Mouse (Mus musculus): ENCODE measurements around the gene Insr.
A peak's percentile ranks its signal among the peaks of the same experiment; 100 is the strongest.
"Not testable (repeated sequence)": the region's sequence is repeated elsewhere in the genome, so short reads cannot be mapped to it uniquely, and the experiment has no call there.

Insr gene

GRCm38 (mm10) chr8:3232601-3233000 lies 46.8 kb downstream of the Insr start:
- no peak for DNase-seq (ENCODE audit: low spot score in 2 of 2)

DNA sequence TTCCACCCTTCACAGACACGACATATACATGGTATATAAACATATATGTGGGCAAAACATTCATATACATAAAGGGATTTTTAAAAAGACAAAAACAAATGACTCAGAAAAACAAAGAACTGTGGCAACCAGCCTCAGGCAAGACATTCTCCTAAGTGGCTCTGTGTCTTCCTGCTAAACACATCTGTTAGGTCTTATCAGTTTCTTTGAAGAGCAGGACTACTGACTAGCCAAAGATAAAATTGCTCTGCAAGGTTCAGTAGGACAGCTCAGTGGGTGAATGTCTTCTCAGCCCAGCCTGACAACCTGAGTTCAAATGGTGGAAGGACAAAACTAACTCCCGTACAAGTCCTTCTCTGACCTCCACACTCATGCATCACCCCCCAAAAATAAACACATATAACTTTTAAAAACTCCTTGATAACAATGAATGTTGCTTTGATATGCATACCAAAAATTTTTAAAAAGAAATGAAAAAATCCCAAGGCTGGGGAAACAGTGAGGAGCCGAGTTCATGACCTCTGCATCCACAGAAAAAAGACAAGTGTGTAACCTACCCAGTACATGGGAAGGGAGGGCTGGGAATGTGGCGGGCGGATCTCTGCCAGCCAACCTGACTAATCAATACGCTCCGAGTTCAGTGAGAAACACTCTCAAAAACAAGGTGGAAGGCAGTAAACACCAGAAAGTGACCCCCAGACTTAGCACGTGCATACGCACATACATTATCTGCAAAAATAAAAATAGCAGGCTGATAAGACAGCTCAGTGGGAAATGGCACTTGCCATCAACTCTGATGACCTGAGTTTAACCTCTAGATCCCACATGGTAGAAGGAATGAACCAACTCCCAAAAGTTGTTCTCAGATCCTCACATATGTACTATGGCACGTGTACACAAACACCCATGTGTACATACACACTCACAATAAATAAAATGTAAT lies 49.0 kb downstream of the Insr start:
- no peak for DNase-seq (ENCODE audit: low spot score in 2 of 2)

- DNase-seq (ENCODE audit: low spot score in 2 of 2): no peak
These were observed 52.0 kb downstream of the Insr start for GRCm38 (mm10) chr8:3227423-3227822.

DNA sequence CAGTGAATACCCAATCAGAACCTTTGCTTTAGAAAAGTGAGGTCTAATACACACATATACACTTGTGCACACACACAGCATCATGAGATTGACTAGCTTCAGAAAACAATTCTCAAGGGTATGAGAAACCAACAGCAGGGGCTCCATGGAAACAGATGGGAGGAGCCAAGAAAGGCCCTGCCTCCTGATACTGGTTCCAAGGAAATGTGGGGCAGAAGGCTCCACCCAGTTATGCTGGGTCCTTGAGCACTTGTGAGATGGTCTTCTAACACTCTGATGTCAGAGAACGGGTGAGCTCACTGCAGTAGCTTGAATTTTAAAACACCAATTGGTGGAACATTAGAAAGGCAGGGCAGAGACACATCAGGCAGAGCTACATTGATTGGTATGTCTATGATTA lies 53.7 kb downstream of the Insr start:
- DNase-seq (ENCODE audit: low spot score in 2 of 2): no peak

DNA sequence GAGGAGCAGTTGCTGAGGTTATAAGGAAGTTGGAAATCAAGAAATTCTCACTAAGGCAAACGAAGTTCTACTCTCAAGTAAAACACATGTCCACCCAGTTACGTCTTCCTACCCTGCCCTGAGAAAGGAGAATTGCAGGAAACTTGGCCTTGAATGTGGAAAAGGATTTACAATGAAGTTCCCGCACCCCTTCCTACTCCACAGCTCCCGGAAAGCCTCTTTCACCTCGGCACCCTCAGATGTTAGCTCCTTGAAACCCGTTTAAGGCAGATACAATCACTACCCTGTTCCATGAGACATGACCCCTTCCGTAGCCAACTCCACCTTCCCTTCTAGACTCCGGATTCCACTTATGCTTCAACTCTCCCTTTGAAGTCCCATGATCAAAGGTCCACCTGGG lies 54.2 kb downstream of the Insr start:
- DNase-seq (ENCODE audit: low spot score in 2 of 2): no peak

DNA sequence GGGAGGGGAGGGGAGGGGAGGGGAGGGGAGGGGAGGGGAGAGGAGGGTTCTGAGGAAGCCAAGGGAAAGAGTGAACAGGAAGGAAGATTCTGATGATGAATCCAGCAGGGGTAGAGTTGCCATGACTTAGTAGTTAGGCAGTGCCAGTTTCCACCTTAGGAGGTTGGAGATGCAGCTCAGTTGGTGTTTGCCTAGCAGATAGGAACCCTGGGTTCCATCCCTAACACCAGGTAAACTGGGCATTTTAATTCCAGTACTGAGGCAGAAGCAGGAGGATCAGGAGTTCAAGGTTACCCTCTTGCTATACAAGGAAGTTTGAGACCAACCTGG lies 56.8 kb downstream of the Insr start:
- no peak for DNase-seq (ENCODE audit: low spot score in 2 of 2)

DNA sequence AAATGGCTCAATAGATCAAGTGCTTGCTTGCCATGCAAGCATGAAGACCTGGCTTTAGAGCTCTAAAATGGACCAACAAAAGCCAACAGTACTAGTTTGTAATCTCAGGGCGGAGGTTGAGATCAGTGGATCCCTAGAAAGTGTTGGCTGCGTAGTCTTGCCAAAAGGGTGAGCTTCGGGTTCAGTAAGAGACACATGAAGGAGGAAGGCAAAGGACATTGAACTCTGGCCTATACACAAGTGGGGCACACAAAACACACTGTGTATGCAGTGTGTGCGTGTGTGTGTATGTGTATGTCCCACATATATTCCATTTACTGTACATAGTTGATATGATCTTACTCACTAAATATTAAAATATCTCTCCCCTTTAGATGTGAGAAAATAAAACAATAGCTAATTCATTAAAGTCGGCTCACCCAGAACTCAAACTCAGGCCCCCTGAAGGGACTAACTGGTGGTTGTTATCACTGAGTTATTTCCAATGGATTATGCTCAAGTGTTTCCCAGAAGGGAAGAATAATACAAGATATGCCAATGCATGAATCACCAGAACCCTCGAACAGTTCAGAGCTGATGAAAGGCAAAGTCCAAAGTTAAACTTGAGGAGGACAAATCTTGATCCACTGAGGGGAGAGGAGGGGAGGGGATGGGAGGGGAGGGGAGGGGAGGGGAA lies 57.3 kb downstream of the Insr start:
- DNase-seq (ENCODE audit: low spot score in 2 of 2): no peak

DNA sequence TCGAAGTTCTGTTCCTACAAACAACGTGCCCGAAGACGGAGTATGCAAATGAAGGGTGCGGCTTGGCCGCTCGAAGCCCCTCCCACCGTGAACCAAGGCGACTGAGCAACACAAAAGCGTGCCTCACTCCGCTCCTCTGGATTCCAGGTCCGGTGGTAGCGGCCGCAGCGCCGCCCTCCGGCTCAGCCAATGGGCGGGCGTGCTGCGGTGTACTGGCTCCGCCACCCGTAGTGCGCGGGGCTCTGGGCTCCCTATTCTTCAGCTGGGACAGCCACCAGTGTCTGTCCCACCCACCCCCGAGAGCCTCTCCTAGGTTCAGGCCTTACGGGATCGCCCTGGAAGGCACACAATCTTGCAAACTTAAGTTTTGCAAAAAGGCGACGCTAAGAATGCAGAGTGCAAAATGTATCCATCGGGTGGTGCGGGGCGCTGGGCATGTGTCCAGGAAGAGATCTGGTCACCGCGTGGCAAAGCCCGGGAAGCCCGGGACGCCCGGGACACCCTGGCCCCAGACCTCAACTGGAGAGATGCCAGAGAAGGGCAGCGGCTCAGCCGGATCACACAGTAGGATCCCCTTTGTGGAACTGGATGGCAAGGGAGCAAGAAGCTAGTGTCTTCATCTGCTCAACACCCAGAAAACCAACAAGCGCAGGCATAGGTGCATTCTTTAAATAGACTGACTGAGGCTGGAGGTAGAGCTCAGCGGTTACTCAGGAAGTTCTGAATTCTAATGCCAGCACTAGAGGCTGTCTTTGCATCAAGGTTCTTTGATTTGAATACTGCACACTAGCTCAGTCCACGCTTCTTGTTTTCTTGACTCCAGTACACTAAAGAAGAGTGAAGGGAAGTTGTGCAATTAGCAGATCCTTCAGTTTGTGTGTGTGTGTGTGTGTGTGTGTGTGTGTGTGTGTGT lies 58.1 kb downstream of the Insr start:
- DNase-seq (ENCODE audit: low spot score in 2 of 2): peak; percentile 85 to 87

DNA sequence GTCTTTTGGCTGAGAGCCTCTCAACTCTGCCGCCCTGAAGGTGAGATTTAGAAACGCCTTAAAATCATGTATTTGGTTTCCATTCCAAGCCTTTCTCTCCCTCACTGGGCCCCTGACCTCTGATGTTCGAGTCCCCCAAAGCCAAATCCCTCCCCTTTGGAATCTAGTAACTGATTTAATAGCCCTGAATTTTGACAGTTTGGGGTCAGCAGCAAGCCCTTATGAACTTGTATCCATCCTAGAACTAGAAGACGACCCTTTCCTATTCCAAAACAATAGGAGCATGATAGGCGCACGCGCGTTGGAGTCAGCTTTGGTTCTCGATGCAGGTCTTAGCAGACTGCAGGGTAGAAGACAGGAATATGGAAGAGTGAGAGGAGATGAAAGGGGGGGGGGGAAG lies 58.9 kb downstream of the Insr start:
- no peak for DNase-seq (ENCODE audit: low spot score in 2 of 2)

DNA sequence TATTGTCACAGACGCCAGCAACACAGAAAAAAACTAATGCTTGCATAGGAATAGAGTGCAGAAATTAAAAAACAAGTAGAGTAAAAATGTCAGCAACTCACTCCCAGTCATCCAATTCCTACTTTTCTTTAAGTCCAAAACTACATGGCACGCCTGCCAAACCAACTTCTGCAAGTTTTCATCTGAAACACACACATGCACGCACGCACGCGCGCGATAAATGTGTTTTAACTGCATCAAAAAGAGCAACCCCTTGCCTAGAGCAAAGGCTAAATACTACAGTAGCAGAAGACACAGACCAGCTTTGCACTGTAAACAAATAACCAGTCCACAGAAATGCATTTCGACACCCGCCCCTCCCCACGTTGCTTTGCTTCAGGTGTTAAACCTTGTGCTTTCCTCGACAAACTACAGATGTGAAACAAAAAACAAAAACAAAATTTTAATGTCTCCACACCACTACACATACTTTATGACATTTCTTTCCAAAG lies 59.5 kb downstream of the Insr start:
- no peak for DNase-seq (ENCODE audit: low spot score in 2 of 2)

GRCm38 (mm10) chr8:3219266-3219665 lies 60.2 kb downstream of the Insr start:
- DNase-seq (ENCODE audit: low spot score in 2 of 2): no peak

DNA sequence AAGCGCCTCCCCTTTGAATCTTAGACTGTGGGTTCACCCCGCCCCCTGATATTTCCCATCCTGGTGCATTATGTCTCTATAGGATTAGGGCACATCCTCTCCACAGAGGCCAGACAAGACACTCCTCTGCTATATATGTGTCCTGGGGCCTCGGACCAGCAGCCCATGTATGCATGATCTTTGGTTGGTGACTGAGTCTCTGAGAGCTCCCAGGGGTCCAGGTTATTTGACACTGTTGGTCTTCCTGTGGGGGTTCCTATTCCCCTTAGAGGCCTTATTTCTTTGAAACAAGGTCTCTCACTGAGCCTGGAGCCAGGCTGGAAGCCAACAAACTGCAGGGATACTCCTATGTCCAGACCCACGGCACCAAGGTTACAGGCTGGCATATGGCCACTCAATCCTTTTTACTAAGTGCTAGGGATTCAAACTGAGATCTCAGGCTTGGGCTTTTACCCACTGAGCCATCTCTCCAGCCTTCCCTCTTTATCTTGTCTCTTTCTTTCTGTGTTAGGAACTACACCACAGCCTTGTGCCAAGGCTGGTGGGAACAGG lies 62.8 kb downstream of the Insr start:
- DNase-seq (ENCODE audit: low spot score in 2 of 2): no peak

DNA sequence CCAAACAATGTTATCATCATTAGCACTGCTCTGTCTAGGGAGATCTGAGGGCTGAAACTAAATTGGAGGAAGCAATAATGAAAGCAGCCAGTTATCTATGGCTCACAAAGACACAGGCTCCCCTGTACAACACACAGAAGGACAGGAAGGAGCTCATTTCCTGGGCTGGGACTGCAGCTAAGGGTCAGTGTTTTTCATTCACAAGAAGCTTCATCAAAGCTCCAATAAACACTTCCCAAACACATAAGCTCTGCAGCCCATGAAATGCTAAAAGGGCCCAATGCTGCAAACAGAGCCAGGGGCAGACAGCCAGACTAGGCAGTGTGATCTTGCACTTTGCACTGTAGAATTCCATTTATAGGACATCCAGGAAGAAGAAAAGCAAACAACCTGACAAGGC lies 63.9 kb downstream of the Insr start:
- no peak for DNase-seq (ENCODE audit: low spot score in 2 of 2)

DNA sequence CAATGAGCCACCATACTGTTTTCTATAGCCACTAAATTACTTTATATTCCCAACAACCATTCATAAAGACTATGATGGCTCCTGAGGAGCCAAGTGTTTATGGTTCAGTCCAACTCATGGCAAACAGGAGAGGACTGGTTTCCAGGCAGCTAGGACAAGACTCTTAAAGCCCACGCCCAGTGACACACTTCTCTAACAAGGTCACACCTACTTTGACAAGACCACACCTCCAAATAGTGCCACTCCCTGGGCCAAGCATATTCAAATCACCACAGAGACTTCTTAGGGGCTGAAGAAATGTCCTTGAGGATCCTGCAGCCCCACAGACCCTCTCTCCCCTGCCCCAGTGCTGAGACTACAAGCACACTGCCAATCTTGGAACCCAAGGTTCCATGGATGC lies 64.8 kb downstream of the Insr start:
- no peak for DNase-seq (ENCODE audit: low spot score in 2 of 2)

GRCm38 (mm10) chr8:3211456-3211855 lies 68.0 kb downstream of the Insr start:
- DNase-seq (ENCODE audit: low spot score in 2 of 2): no peak

GRCm38 (mm10) chr8:3209960-3210359 lies 69.5 kb downstream of the Insr start:
- no peak for DNase-seq (ENCODE audit: low spot score in 2 of 2)

GRCm38 (mm10) chr8:3209268-3209667 lies 70.1 kb downstream of the Insr start:
- no peak for DNase-seq (ENCODE audit: low spot score in 2 of 2)

- no peak for DNase-seq (ENCODE audit: low spot score in 2 of 2)
These were observed 70.7 kb downstream of the Insr start for GRCm38 (mm10) chr8:3208729-3209128.

GRCm38 (mm10) chr8:3204758-3205443 lies 74.5 kb downstream of the Insr start:
- DNase-seq (ENCODE audit: low spot score in 2 of 2): no peak

GRCm38 (mm10) chr8:3202792-3203191 lies 76.6 kb downstream of the Insr start:
- DNase-seq (ENCODE audit: low spot score in 2 of 2): no peak

GRCm38 (mm10) chr8:3194297-3194696 lies 85.1 kb downstream of the Insr start:
- DNase-seq (ENCODE audit: low spot score in 2 of 2): not testable (repeated sequence)

All from frontal cortex, postnatal 10 days (tissue).